ENCODE assay signal across 8 mouse cellular contexts in genomic region chr2:180170151-180170805, GRCm38 (mm10). TPM values are rescaled to one million over a fixed set of nuclear protein-coding genes. Genes with fewer than 3 reads are reported as not detected.
DNase-seq lines count a peak whose midpoint lies in the region; ATAC-seq and TF ChIP-seq lines count a peak whose summit lies in the region.

No protein-coding gene starts in this region.

- no peak overlapping the region for H3K9ac ChIP-seq in heart, embryonic 12.5 days
- peak overlapping the region; percentile 98; the same call in 1 of the 2 replicates for H3K9ac ChIP-seq in embryonic facial prominence, embryonic 13.5 days
- H3K9ac ChIP-seq in limb, embryonic 14.5 days (ENCODE audit: low read depth, low read length, severe bottlenecking): 0 out of 2 replicates have a peak overlapping the region, but pooled peaks have one; percentile 95

- DNase-seq in heart, adult 8-10 months (ENCODE audit: low spot score): no peak
- peak; percentile 61 for DNase-seq in 3T3-L1 (ENCODE audit: low read depth, low spot score)
- DNase-seq in limb, embryonic 14.5 days (ENCODE audit: low spot score): no peak
- no peak for DNase-seq in spleen, adult 18-20 months
- no peak for DNase-seq in thymus, postnatal 10 days (ENCODE audit: low spot score in 2 of 2)
- DNase-seq in cerebellum, adult 8-10 months: no peak

- H3K27ac ChIP-seq in heart, embryonic 12.5 days (ENCODE audit: poor library complexity, severe bottlenecking): no peak overlapping the region
- H3K27ac ChIP-seq in embryonic facial prominence, embryonic 13.5 days: no peak overlapping the region
- H3K27ac ChIP-seq in limb, embryonic 14.5 days (replicated peaks; ENCODE audit: low read depth, low read length): no peak overlapping the region

- no peak for ATAC-seq in heart, embryonic 12.5 days (ENCODE audit: insufficient number of reproducible peaks, low FRiP score)
- ATAC-seq in embryonic facial prominence, embryonic 13.5 days (ENCODE audit: insufficient number of reproducible peaks, insufficient read depth, low FRiP score, low TSS enrichment, low read depth): no peak
- ATAC-seq in limb, embryonic 14.5 days (ENCODE audit: low FRiP score, low read depth): no peak

- no peaks in the 10 kb centered on the region for H3K9me3 ChIP-seq in heart, embryonic 12.5 days (replicated peaks)
- H3K9me3 ChIP-seq in embryonic facial prominence, embryonic 13.5 days: no peaks in the 10 kb centered on the region
- H3K9me3 ChIP-seq in limb, embryonic 14.5 days (ENCODE audit: control insufficient read depth, low read length): no peaks in the 10 kb centered on the region

- no peaks in the 10 kb centered on the region for H3K27me3 ChIP-seq in heart, embryonic 12.5 days (replicated peaks)
- no peaks in the 10 kb centered on the region for H3K27me3 ChIP-seq in embryonic facial prominence, embryonic 13.5 days
- H3K27me3 ChIP-seq in limb, embryonic 14.5 days (ENCODE audit: control insufficient read depth, insufficient read depth, low read length): no peaks in the 10 kb centered on the region

- H3K4me2 ChIP-seq in heart, embryonic 12.5 days: peak overlapping the region; percentile 66; the same call in 1 of the 2 replicates
- peak overlapping the region; percentile 61 for H3K4me2 ChIP-seq in embryonic facial prominence, embryonic 13.5 days
- H3K4me2 ChIP-seq in limb, embryonic 14.5 days (replicated peaks; ENCODE audit: low read depth, low read length, severe bottlenecking): 0 out of 2 replicates have a peak overlapping the region, but pooled peaks have one; percentile 87

- WGBS in heart, embryonic 12.5 days: 77% methylated on average over 11 of the region's 11 CpGs
- 88% methylated on average over 11 of the region's 11 CpGs for WGBS in embryonic facial prominence, embryonic 13.5 days
- WGBS in limb, embryonic 14.5 days: 79% methylated on average over 11 of the region's 11 CpGs

- H3K36me3 ChIP-seq in heart, embryonic 12.5 days: peaks cover 24% of the 10 kb centered on the region
- H3K36me3 ChIP-seq in embryonic facial prominence, embryonic 13.5 days: peaks cover 23% of the 10 kb centered on the region
- H3K36me3 ChIP-seq in limb, embryonic 14.5 days (ENCODE audit: control insufficient read depth, insufficient read depth, low read length): peaks cover 23% of the 10 kb centered on the region

- H3K4me1 ChIP-seq in heart, embryonic 12.5 days (replicated peaks): peaks cover 16% of the 10 kb centered on the region
- peaks cover 21% of the 10 kb centered on the region for H3K4me1 ChIP-seq in embryonic facial prominence, embryonic 13.5 days
- peaks cover 10% of the 10 kb centered on the region; the same call in 1 of the 2 replicates for H3K4me1 ChIP-seq in limb, embryonic 14.5 days (ENCODE audit: control insufficient read depth, insufficient read depth, low read length)

- H3K4me3 ChIP-seq in heart, embryonic 12.5 days: no peak overlapping the region
- H3K4me3 ChIP-seq in embryonic facial prominence, embryonic 13.5 days: no peak overlapping the region
- H3K4me3 ChIP-seq in limb, embryonic 14.5 days (replicated peaks; ENCODE audit: low read length): 0 out of 2 replicates have a peak overlapping the region, but pooled peaks have one; percentile 97

- no peak for TF ChIP-seq POLR2A in limb, embryonic 14.5 days (IDR thresholded peaks at IDR 0.05; ENCODE audit: borderline replicate concordance, extremely low read depth, insufficient read depth, insufficient read length)

RNA-seq across cellular contexts. Expression of gene Adrm1, which starts 1.0 kb away (rescaled TPM):
- 150 and 154 TPM in 2 replicates for polyA plus RNA-seq in heart, embryonic 12.5 days (2016; fragmentation: Nextera tagmentation; extraction: Ambion mirVana)
- 10 to 100 TPM; 80.8 to 93.9 (median 90.0) TPM for total RNA-seq in heart, adult 8-10 months (2022)
- 168 and 190 TPM in 2 replicates for polyA plus RNA-seq in embryonic facial prominence, embryonic 13.5 days (2015; fragmentation: Nextera tagmentation; extraction: Ambion mirVana)
- polyA plus RNA-seq in limb, embryonic 14.5 days (2012; rRNA removed): 115 and 147 TPM in 2 replicates
- 135 and 147 TPM in 2 replicates for polyA plus RNA-seq in limb, embryonic 14.5 days (2014; fragmentation: Nextera tagmentation; extraction: Ambion mirVana)

RNA-seq across cellular contexts. Expression of gene Osbpl2, which starts 51.2 kb away (rescaled TPM):
- 37.2 and 37.5 TPM in 2 replicates for polyA plus RNA-seq in heart, embryonic 12.5 days (2016; fragmentation: Nextera tagmentation; extraction: Ambion mirVana)
- total RNA-seq in heart, adult 8-10 months (2022): 10 to 100 TPM; 38.2 to 44.9 (median 39.7) TPM
- polyA plus RNA-seq in embryonic facial prominence, embryonic 13.5 days (2015; fragmentation: Nextera tagmentation; extraction: Ambion mirVana): 35.8 and 41.6 TPM in 2 replicates
- 23.2 and 28.6 TPM in 2 replicates for polyA plus RNA-seq in limb, embryonic 14.5 days (2012; rRNA removed)
- 42.2 and 42.7 TPM in 2 replicates for polyA plus RNA-seq in limb, embryonic 14.5 days (2014; fragmentation: Nextera tagmentation; extraction: Ambion mirVana)

RNA-seq across cellular contexts. Expression of gene Lama5, which starts 55.4 kb away (rescaled TPM):
- 31.7 and 38.1 TPM in 2 replicates for polyA plus RNA-seq in heart, embryonic 12.5 days (2016; fragmentation: Nextera tagmentation; extraction: Ambion mirVana)
- 100 to 1,000 TPM in 1 of 4 experiments, 10 to 100 TPM in 3; 78.1 to 110 (median 93.3) TPM for total RNA-seq in heart, adult 8-10 months (2022)
- polyA plus RNA-seq in embryonic facial prominence, embryonic 13.5 days (2015; fragmentation: Nextera tagmentation; extraction: Ambion mirVana): 19.0 and 25.2 TPM in 2 replicates
- 47.3 and 56.7 TPM in 2 replicates for polyA plus RNA-seq in limb, embryonic 14.5 days (2012; rRNA removed)
- polyA plus RNA-seq in limb, embryonic 14.5 days (2014; fragmentation: Nextera tagmentation; extraction: Ambion mirVana): 30.4 and 31.2 TPM in 2 replicates
